Mouse (Mus musculus): ENCODE data around the gene Drg1. TPM values are rescaled to one million over a fixed set of nuclear protein-coding genes. Genes with fewer than 3 reads are reported as not detected.
"Not testable (repeated sequence)": the region's sequence is repeated elsewhere in the genome, so short reads cannot be mapped to it uniquely, and the experiment has no call there.

Drg1 gene
- polyA plus RNA-seq, 1 experiment from 2014 or later = 212 TPM

DNA sequence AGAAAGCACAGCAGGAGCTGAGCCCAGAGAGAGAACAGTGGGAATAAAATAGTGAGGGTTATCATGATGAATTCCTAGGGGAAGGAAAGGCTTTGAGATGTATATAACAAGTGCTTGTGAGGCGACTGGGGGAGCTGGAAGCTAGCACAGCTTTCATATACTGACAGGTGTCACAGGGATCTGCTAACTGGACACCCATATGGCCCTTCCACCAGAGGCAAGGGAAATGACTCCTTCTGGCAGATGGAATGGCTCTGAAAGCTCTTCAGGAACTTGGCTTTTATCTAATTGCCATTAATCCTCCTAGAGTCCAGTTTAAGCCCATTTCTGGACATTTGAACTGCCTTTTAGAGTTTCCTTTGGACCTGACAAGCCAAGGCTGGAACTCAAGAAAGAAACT lies 84.2 kb downstream of the Drg1 start:
- not testable (repeated sequence) for H3K36me3 ChIP-seq (ENCODE audit: control insufficient read depth, insufficient read depth, low read length); H3K4me3 ChIP-seq (ENCODE audit: low read depth, low read length); ATAC-seq; H3K4me1 ChIP-seq (ENCODE audit: control insufficient read depth, insufficient read depth, low read length); H3K9ac ChIP-seq (ENCODE audit: low read depth, low read length); H3K27ac ChIP-seq (ENCODE audit: low read length); H3K27me3 ChIP-seq (ENCODE audit: control insufficient read depth, insufficient read depth, low read depth, low read length); H3K4me2 ChIP-seq (ENCODE audit: low read length); H3K9me3 ChIP-seq (replicated peaks; ENCODE audit: control insufficient read depth, low read length, poor library complexity, severe bottlenecking)
- WGBS = 16% methylated on average over 1 of the region's 1 CpGs

DNA sequence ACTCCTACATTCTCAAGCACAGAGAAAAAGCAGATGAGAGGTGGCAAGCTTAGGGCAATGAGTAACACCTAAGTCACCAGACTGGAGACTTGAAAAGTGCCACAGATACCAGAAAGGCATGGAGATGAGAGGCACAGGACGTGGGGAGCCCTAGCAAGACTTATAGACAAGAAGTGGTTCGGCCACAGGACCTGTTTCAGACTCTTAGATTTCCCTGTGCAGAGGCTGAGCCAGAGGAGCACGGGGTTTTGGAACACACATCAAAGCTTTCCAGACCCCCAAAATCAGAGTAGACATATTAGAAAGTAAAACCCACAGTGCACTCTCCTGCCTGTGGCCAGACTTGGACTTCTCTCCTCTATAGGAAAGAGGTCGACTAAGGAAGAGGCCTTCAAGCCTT lies 85.0 kb downstream of the Drg1 start:
- H3K4me1 ChIP-seq (ENCODE audit: control insufficient read depth, insufficient read depth, low read length); H3K27ac ChIP-seq (ENCODE audit: low read length); H3K36me3 ChIP-seq (ENCODE audit: control insufficient read depth, insufficient read depth, low read length); H3K9me3 ChIP-seq (replicated peaks; ENCODE audit: control insufficient read depth, low read length, poor library complexity, severe bottlenecking); H3K4me2 ChIP-seq (ENCODE audit: low read length); ATAC-seq; H3K9ac ChIP-seq (ENCODE audit: low read depth, low read length); H3K27me3 ChIP-seq (ENCODE audit: control insufficient read depth, insufficient read depth, low read depth, low read length); H3K4me3 ChIP-seq (ENCODE audit: low read depth, low read length): not testable (repeated sequence)
- WGBS = 56% methylated on average over 4 of the region's 4 CpGs

GRCm38 (mm10) chr11:3180510-3181160 lies 85.6 kb downstream of the Drg1 start:
- H3K27ac ChIP-seq (ENCODE audit: low read length); H3K4me1 ChIP-seq (ENCODE audit: control insufficient read depth, insufficient read depth, low read length); ATAC-seq; H3K36me3 ChIP-seq (ENCODE audit: control insufficient read depth, insufficient read depth, low read length); H3K9me3 ChIP-seq (replicated peaks; ENCODE audit: control insufficient read depth, low read length, poor library complexity, severe bottlenecking); H3K9ac ChIP-seq (ENCODE audit: low read depth, low read length); H3K4me3 ChIP-seq (ENCODE audit: low read depth, low read length); H3K4me2 ChIP-seq (ENCODE audit: low read length); H3K27me3 ChIP-seq (ENCODE audit: control insufficient read depth, insufficient read depth, low read depth, low read length): not testable (repeated sequence)
- WGBS = 78% methylated on average over 6 of the region's 6 CpGs

GRCm38 (mm10) chr11:3179726-3180092 lies 86.5 kb downstream of the Drg1 start:
- 91% methylated on average over 7 of the region's 7 CpGs for WGBS
- not testable (repeated sequence) for H3K9me3 ChIP-seq (replicated peaks; ENCODE audit: control insufficient read depth, low read length, poor library complexity, severe bottlenecking); H3K4me2 ChIP-seq (ENCODE audit: low read length); H3K4me3 ChIP-seq (ENCODE audit: low read depth, low read length); ATAC-seq; H3K36me3 ChIP-seq (ENCODE audit: control insufficient read depth, insufficient read depth, low read length); H3K9ac ChIP-seq (ENCODE audit: low read depth, low read length); H3K27me3 ChIP-seq (ENCODE audit: control insufficient read depth, insufficient read depth, low read depth, low read length); H3K27ac ChIP-seq (ENCODE audit: low read length); H3K4me1 ChIP-seq (ENCODE audit: control insufficient read depth, insufficient read depth, low read length)

DNA sequence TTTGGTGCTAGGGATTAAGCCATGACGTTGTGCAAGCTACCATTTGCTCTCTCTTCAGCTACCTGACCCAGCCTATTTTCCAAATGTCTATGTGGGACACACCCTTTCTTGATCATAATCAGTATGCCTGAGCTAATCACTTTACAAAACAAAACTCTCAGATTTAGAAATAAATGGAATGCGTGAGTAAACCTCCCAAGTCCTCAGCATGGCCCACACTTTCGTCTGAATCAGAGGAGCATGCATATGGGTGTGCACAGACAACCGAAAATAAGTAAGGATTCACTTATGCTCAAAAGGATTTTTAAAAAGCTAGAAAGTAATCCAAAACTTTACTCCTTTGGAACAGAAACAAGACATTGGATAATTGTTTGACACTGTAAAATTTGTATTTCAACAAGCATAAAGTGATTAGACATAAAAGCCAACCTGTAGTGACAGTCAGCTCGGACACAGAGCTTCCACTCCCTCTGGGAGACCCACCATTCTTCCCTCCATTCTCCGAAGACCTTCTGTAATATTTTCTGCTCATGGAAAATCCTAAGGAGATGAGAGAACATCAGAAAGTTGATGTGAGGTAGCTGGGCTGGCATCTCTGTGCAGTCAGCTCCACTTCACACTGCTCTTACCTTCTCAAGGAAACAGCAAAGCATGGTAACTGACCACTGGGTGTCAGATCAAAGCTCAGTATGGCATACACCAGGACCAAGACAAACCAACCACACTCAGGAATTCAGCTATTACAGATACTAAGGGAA lies 87.1 kb downstream of the Drg1 start:
- H3K4me1 ChIP-seq (ENCODE audit: control insufficient read depth, insufficient read depth, low read length); H3K36me3 ChIP-seq (ENCODE audit: control insufficient read depth, insufficient read depth, low read length); H3K27ac ChIP-seq (ENCODE audit: low read length); H3K4me2 ChIP-seq (ENCODE audit: low read length); ATAC-seq; H3K27me3 ChIP-seq (ENCODE audit: control insufficient read depth, insufficient read depth, low read depth, low read length); H3K4me3 ChIP-seq (ENCODE audit: low read depth, low read length); H3K9ac ChIP-seq (ENCODE audit: low read depth, low read length); H3K9me3 ChIP-seq (replicated peaks; ENCODE audit: control insufficient read depth, low read length, poor library complexity, severe bottlenecking): not testable (repeated sequence)
- 86% methylated on average over 6 of the region's 6 CpGs for WGBS

DNA sequence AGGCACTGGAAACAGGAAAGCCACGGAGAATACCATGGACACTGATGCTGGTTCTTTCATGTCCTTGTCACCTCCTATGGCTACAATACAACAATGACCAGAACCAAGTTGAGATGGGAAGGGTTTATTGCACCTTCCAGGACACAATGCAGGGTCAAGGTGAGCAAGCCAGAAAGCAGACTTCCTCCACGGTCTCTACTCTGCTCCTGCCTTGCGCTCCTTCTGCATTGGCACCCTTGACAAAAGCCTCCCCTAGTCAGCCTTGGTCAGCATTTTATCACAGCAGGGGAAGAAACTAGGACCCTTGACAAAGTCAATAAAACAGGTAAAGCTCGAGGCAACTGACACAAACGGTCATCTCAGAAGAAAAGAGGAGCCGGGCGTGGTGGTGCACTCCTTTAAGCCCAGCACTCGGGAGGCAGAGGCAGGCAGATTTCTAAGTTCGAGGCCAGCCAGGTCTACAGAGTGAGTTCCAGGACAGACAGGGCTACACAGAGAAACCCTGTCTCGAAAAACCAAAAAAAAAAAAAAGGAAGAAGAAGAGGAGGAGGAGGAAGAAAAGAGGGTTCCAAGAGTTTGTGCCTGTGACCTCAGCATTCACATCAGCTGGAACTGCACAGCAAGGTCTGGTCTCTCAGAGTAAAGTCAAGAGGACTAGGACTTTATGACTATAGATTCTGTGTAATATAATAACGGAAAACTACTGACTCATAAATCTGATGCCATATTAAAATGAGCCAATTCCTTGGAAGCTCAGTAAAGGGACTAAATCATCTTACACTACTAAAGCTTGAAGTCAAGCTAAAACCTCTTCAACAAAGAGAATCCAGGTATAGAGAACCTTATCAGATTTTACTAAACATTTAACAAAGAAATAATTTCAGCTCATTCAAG lies 92.5 kb downstream of the Drg1 start:
- H3K27me3 ChIP-seq (ENCODE audit: control insufficient read depth, insufficient read depth, low read depth, low read length); H3K4me1 ChIP-seq (ENCODE audit: control insufficient read depth, insufficient read depth, low read length); H3K9me3 ChIP-seq (replicated peaks; ENCODE audit: control insufficient read depth, low read length, poor library complexity, severe bottlenecking); H3K9ac ChIP-seq (ENCODE audit: low read depth, low read length); H3K36me3 ChIP-seq (ENCODE audit: control insufficient read depth, insufficient read depth, low read length); H3K4me2 ChIP-seq (ENCODE audit: low read length); H3K4me3 ChIP-seq (ENCODE audit: low read depth, low read length); H3K27ac ChIP-seq (ENCODE audit: low read length): not testable (repeated sequence)
- WGBS = 82% methylated on average over 11 of the region's 11 CpGs
- ATAC-seq = peak; percentile 50; the same call in 1 of the 2 replicates

DNA sequence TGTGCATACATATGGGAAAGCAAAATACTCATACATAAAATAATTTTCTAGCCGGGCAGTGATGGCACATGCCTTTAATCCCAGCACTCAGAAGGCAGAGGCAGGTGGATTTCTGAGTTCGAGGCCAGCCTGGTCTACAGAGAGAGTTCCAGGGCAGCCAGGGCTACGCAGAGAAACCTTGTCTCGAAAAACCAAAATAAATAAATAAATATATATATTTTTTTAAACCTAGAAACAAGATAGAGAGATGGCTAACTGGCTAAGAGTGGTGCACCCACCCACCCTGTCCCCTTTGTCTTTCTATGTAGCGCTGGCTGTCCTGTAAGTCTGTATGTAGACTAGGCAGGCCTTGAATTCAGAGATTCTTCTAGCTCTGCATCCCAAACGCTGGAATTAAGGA lies 93.7 kb downstream of the Drg1 start:
- ATAC-seq; H3K4me3 ChIP-seq (ENCODE audit: low read depth, low read length); H3K27ac ChIP-seq (ENCODE audit: low read length); H3K9me3 ChIP-seq (replicated peaks; ENCODE audit: control insufficient read depth, low read length, poor library complexity, severe bottlenecking); H3K4me2 ChIP-seq (ENCODE audit: low read length); H3K36me3 ChIP-seq (ENCODE audit: control insufficient read depth, insufficient read depth, low read length); H3K9ac ChIP-seq (ENCODE audit: low read depth, low read length); H3K27me3 ChIP-seq (ENCODE audit: control insufficient read depth, insufficient read depth, low read depth, low read length); H3K4me1 ChIP-seq (ENCODE audit: control insufficient read depth, insufficient read depth, low read length): not testable (repeated sequence)
- 40% methylated on average over 3 of the region's 6 CpGs for WGBS

- not testable (repeated sequence) for H3K9me3 ChIP-seq (replicated peaks; ENCODE audit: control insufficient read depth, low read length, poor library complexity, severe bottlenecking); H3K4me2 ChIP-seq (ENCODE audit: low read length); H3K4me1 ChIP-seq (ENCODE audit: control insufficient read depth, insufficient read depth, low read length); H3K9ac ChIP-seq (ENCODE audit: low read depth, low read length); H3K27ac ChIP-seq (ENCODE audit: low read length); H3K4me3 ChIP-seq (ENCODE audit: low read depth, low read length); H3K27me3 ChIP-seq (ENCODE audit: control insufficient read depth, insufficient read depth, low read depth, low read length); ATAC-seq; H3K36me3 ChIP-seq (ENCODE audit: control insufficient read depth, insufficient read depth, low read length)
- WGBS = 66% methylated on average over 1 of the region's 1 CpGs
Observed at GRCm38 (mm10) chr11:3171931-3172330, 94.3 kb downstream of the Drg1 start.

DNA sequence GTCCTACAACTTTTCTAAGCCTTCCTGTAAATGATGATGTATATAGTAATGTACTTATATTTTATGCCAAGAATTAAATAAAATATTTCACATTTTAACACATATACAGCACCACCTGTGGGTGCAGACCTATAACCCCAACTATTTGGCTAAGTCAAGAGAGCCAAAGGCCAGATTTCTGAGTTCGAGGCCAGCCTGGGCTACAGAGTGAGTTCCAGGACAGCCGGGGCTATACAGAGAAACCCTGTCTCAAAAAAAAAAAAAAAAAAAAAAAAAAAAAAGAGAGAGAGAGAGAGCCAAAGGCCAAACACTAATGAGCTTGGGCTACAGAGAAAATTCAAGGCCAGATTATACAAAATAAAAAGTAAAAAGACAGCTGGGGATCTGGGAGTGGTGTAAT lies 97.2 kb downstream of the Drg1 start:
- H3K27me3 ChIP-seq (ENCODE audit: control insufficient read depth, insufficient read depth, low read depth, low read length); H3K4me3 ChIP-seq (ENCODE audit: low read depth, low read length); H3K27ac ChIP-seq (ENCODE audit: low read length); H3K4me2 ChIP-seq (ENCODE audit: low read length); H3K9ac ChIP-seq (ENCODE audit: low read depth, low read length); H3K36me3 ChIP-seq (ENCODE audit: control insufficient read depth, insufficient read depth, low read length); H3K4me1 ChIP-seq (ENCODE audit: control insufficient read depth, insufficient read depth, low read length): not testable (repeated sequence)
- peaks cover 10% of the 10 kb centered on the region for H3K9me3 ChIP-seq (replicated peaks; ENCODE audit: control insufficient read depth, low read length, poor library complexity, severe bottlenecking)
- WGBS = 65% methylated on average over 2 of the region's 2 CpGs
- ATAC-seq = peak; percentile 44; the same call in 1 of the 2 replicates
